Mouse (Mus musculus): Measurements from ENCODE around the gene Zfp646.
"Not testable (repeated sequence)": the region's sequence is repeated elsewhere in the genome, so short reads cannot be mapped to it uniquely, and the experiment has no call there.

Zfp646 gene

GRCm38 (mm10) chr7:127880431-127880830 lies 4.4 kb downstream of the Zfp646 start:
- no peak for DNase-seq (ENCODE audit: low read depth)

- no peak for DNase-seq (ENCODE audit: low read depth)
These were observed 9.9 kb downstream of the Zfp646 start for GRCm38 (mm10) chr7:127885951-127886350.

GRCm38 (mm10) chr7:127886551-127886950 lies 10.5 kb downstream of the Zfp646 start:
- DNase-seq (ENCODE audit: low read depth): no peak

GRCm38 (mm10) chr7:127887191-127887590 lies 11.2 kb downstream of the Zfp646 start:
- DNase-seq (ENCODE audit: low read depth): no peak

- no peak for DNase-seq (ENCODE audit: low read depth)
These were observed 11.8 kb downstream of the Zfp646 start for GRCm38 (mm10) chr7:127887781-127888180.

- no peak for DNase-seq (ENCODE audit: low read depth)
These were observed 12.8 kb downstream of the Zfp646 start for GRCm38 (mm10) chr7:127888821-127889220.

- DNase-seq (ENCODE audit: low read depth): no peak
These were observed 14.8 kb downstream of the Zfp646 start, which contains the start of gene Prss53 for GRCm38 (mm10) chr7:127890798-127891197. Gene Prss53 (minus strand): TSS chr7:127890970.

- no peak for DNase-seq (ENCODE audit: low read depth)
These were observed 18.5 kb downstream of the Zfp646 start for GRCm38 (mm10) chr7:127894480-127894879.

GRCm38 (mm10) chr7:127895442-127895841 lies 19.4 kb downstream of the Zfp646 start, which contains the start of the genes Gm21974 and Vkorc1:
Gene Gm21974 (minus strand): TSS chr7:127895454.
Gene Vkorc1 (minus strand): TSS chr7:127895617.
- peak; percentile 88 for DNase-seq (ENCODE audit: low read depth)

GRCm38 (mm10) chr7:127895891-127896290 lies 19.9 kb downstream of the Zfp646 start:
- not testable (repeated sequence) for DNase-seq (ENCODE audit: low read depth)

- peak; percentile 66 for DNase-seq (ENCODE audit: low read depth)
These were observed 20.4 kb downstream of the Zfp646 start for GRCm38 (mm10) chr7:127896384-127896783.

- no peak for DNase-seq (ENCODE audit: low read depth)
These were observed 21.5 kb downstream of the Zfp646 start for GRCm38 (mm10) chr7:127897542-127897941.

GRCm38 (mm10) chr7:127898179-127898956 lies 22.3 kb downstream of the Zfp646 start:
- DNase-seq (ENCODE audit: low read depth): no peak

GRCm38 (mm10) chr7:127899997-127900396 lies 24.0 kb downstream of the Zfp646 start:
- DNase-seq (ENCODE audit: low read depth): no peak

- DNase-seq (ENCODE audit: low read depth): no peak
These were observed 25.8 kb downstream of the Zfp646 start for GRCm38 (mm10) chr7:127901772-127902171.

GRCm38 (mm10) chr7:127903971-127904796 lies 28.2 kb downstream of the Zfp646 start, which contains the start of gene Bckdk:
Gene Bckdk (plus strand): TSS chr7:127904082.
- DNase-seq (ENCODE audit: low read depth): peak; percentile 70

- DNase-seq (ENCODE audit: low read depth): no peak
These were observed 31.9 kb downstream of the Zfp646 start for GRCm38 (mm10) chr7:127907939-127908338.

- no peak for DNase-seq (ENCODE audit: low read depth)
These were observed 32.6 kb downstream of the Zfp646 start for GRCm38 (mm10) chr7:127908656-127909055.

GRCm38 (mm10) chr7:127912190-127912871 lies 36.3 kb downstream of the Zfp646 start, which contains the start of gene Kat8:
Gene Kat8 (plus strand): TSS chr7:127912516.
- peak; percentile 91 for DNase-seq (ENCODE audit: low read depth)

GRCm38 (mm10) chr7:127912938-127913337 lies 36.9 kb downstream of the Zfp646 start:
- no peak for DNase-seq (ENCODE audit: low read depth)

GRCm38 (mm10) chr7:127915293-127915692 lies 39.3 kb downstream of the Zfp646 start:
- no peak for DNase-seq (ENCODE audit: low read depth)

GRCm38 (mm10) chr7:127918203-127918602 lies 42.2 kb downstream of the Zfp646 start:
- peak; percentile 58 for DNase-seq (ENCODE audit: low read depth)
